Mouse (Mus musculus) kidney, postnatal 0 days (tissue): Measurements from ENCODE around the gene Heatr3. TPM values are rescaled to one million over a fixed set of nuclear protein-coding genes. Genes with fewer than 3 reads are reported as not detected.

ENCODE experiments used
- ATAC-seq: fragments of 200-750 bp; cut with Nextera tagmentation; replicated peaks from 2 replicates; pipeline ENCODE4 v1.8.0; 2017; ENCODE audit warnings: low read depth, moderate number of reproducible peaks, moderate TSS enrichment, moderate library complexity; ENCODE audit not compliant: low FRiP score
- DNase-seq: peaks from one replicate; pipeline ENCODE4 v3.0.0-alpha.2; 2016; ENCODE audit warnings: low spot score
- H3K27ac ChIP-seq: fragments of 300-500 bp; sonication (generic); 2 replicates; pipeline ENCODE4 v1.5.1; 2014; ENCODE audit warnings: mild to moderate bottlenecking
- H3K27me3 ChIP-seq: fragments of 300-500 bp; sonication (generic); 2 replicates; pipeline ENCODE4 v1.6.1; 2014; ENCODE audit warnings: low read length, mixed read lengths; ENCODE audit not compliant: insufficient read depth
- H3K36me3 ChIP-seq: fragments of 300-500 bp; sonication (generic); 2 replicates; pipeline ENCODE4 v1.6.1; 2014; ENCODE audit warnings: low read length, mixed read lengths; ENCODE audit not compliant: insufficient read depth
- H3K4me1 ChIP-seq: fragments of 300-500 bp; sonication (generic); replicated peaks from 2 replicates; pipeline ENCODE4 v1.6.1; 2014; ENCODE audit warnings: antibody characterized with exemption, low read length, mixed read lengths; ENCODE audit not compliant: insufficient read depth
- H3K4me2 ChIP-seq: fragments of 300-500 bp; sonication (generic); 2 replicates; pipeline ENCODE4 v1.6.1; 2014; ENCODE audit warnings: mild to moderate bottlenecking, low read length, moderate library complexity, mixed read lengths
- H3K4me3 ChIP-seq: fragments of 300-500 bp; sonication (generic); replicated peaks from 2 replicates; pipeline ENCODE4 v1.5.1; 2014; ENCODE audit warnings: low read depth, low read length
- H3K9ac ChIP-seq: fragments of 300-500 bp; sonication (generic); 2 replicates; pipeline ENCODE4 v1.6.1; 2014; ENCODE audit warnings: low read depth, low read length
- H3K9me3 ChIP-seq: fragments of 300-500 bp; sonication (generic); replicated peaks from 2 replicates; pipeline ENCODE4 v1.6.1; 2016; ENCODE audit warnings: low read length, inconsistent platforms, mixed read lengths
- CTCF ChIP-seq: IDR thresholded peaks from 2 replicates; pipeline ENCODE4 v1.5.1; 2016; ENCODE audit warnings: antibody characterized with exemption, low read depth, mild to moderate bottlenecking, moderate library complexity
- WGBS: fragments of 180-500 bp; shearing (Covaris S2); extraction: QIAGEN DNeasy Blood & Tissue Kit; methylation state at CpG from one replicate; pipeline ENCODE4 v1.1.7; 2014; 5-methylcytosine and 5-hydroxymethylcytosine counted together
- polyA plus RNA-seq: library from polyadenylated mRNA; unstranded; fragments of >200 nt; fragmentation: Nextera tagmentation; extraction: Ambion mirVana; gene quantifications from 2 replicates; pipeline ENCODE4 v1.2.1, GENCODE M21; 2015

Gene Heatr3
- polyA plus RNA-seq, 1 experiment from 2014 or later, result 31.7 TPM

GRCm38 (mm10) chr8:88141629-88142028 is 4.0 kb downstream of the Heatr3 start:
- Histone ChIP-seq H3K4me1 (0 out of 2 replicates have a peak, but pooled peaks cover 4% of the 10 kb centered on the region), H3K36me3 (peaks cover 13% of the 10 kb centered on the region), H3K4me2 (no peak overlapping the region), H3K9ac (no peak overlapping the region), H3K27ac (no peak overlapping the region), H3K27me3 (no peaks in the 10 kb centered on the region), H3K4me3 (no peak overlapping the region), H3K9me3 (no peaks in the 10 kb centered on the region)
- no peak for TF ChIP-seq CTCF
- WGBS, result 92% methylated on average over 3 of the region's 3 CpGs
- ATAC-seq, result no peak
- DNase-seq, result no peak

DNA sequence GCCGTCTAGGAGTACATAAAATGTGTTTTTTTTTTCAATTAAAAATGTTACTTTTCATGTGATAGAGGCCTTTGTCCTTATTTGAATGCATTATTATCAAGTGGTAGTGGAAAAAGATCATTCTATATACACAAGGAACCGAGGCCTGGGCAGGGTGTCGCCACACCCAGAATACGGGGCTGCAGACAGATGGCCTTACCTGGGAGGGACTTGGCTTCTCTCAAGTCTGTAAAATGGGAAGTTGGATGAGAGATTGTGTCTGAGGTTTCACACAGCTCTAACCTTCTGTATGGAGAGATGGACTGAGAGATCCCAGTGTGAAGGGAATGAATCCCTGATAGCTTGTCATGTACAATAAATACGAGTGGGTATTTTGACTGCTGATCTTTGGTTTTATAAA is 6.4 kb downstream of the Heatr3 start:
- peaks cover 19% of the 10 kb centered on the region for H3K36me3 ChIP-seq
- 89% methylated on average over 5 of the region's 5 CpGs for WGBS

GRCm38 (mm10) chr8:88150910-88151371 is 13.3 kb downstream of the Heatr3 start:
- no peak for ATAC-seq
- WGBS, result 93% methylated on average over 6 of the region's 6 CpGs

More for the DNA sequence above, 6.4 kb downstream of the Heatr3 start:
- no peak overlapping the region for H3K4me2 ChIP-seq
- no peak for ATAC-seq
- H3K27ac ChIP-seq, result no peak overlapping the region
- TF ChIP-seq CTCF, result no peak
- no peaks in the 10 kb centered on the region for H3K27me3 ChIP-seq
- no peaks in the 10 kb centered on the region for H3K9me3 ChIP-seq
- H3K4me3 ChIP-seq, result no peak overlapping the region
- DNase-seq, result no peak
- no peaks in the 10 kb centered on the region for H3K4me1 ChIP-seq
- no peak overlapping the region for H3K9ac ChIP-seq

DNA sequence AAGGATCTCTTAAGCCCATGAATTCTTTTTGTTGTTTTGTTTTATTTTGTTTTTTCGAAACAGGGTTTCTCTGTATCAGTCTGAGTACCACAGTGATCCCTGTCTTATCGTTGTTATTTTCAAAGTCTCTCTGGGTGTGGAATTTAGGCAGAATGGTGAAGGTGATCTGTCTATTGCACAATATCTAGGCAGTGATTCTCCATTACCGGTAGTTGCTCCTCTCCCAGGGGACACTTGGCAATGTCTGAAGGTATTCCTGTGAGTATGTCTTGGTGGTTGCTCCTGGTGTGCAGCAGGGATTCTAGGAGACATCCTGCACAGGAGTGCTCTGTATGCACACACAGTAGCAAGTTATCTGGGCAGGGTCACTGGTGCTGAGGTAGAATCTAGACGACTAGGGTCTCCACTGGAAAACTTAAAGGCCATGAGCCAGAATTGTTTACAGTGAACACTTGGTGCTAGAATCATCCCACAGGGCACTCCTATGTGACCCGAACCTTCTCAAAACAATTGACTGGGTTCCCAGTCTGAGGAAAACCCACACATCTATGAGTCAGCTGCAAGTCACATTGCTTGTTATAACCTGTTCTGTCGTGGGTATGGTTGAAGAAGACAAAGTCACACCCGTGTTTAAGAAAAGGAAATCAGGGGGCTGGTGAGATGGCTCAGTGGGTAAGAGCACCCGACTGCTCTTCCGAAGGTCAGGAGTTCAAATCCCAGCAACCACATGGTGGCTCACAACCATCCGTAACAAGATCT is 22.8 kb downstream of the Heatr3 start:
- no peak for TF ChIP-seq CTCF
- H3K9me3 ChIP-seq, result no peaks in the 10 kb centered on the region
- no peak overlapping the region for H3K4me2 ChIP-seq
- H3K4me3 ChIP-seq, result no peak overlapping the region
- no peak for DNase-seq
- H3K36me3 ChIP-seq, result peaks cover 53% of the 10 kb centered on the region
- no peak for ATAC-seq
- WGBS, result 91% methylated on average over 10 of the region's 10 CpGs
- no peaks in the 10 kb centered on the region for H3K27me3 ChIP-seq
- H3K27ac ChIP-seq, result no peak overlapping the region
- H3K4me1 ChIP-seq, result no peaks in the 10 kb centered on the region
- H3K9ac ChIP-seq, result no peak overlapping the region

More at GRCm38 (mm10) chr8:88150910-88151371, 13.3 kb downstream of the Heatr3 start:
- no peaks in the 10 kb centered on the region for H3K4me1 ChIP-seq
- H3K9me3 ChIP-seq, result no peaks in the 10 kb centered on the region
- no peaks in the 10 kb centered on the region for H3K27me3 ChIP-seq
- H3K9ac ChIP-seq, result no peak overlapping the region
- no peak overlapping the region for H3K4me3 ChIP-seq
- no peak for TF ChIP-seq CTCF
- H3K27ac ChIP-seq, result no peak overlapping the region
- H3K4me2 ChIP-seq, result no peak overlapping the region
- no peak for DNase-seq
- H3K36me3 ChIP-seq, result peaks cover 36% of the 10 kb centered on the region

GRCm38 (mm10) chr8:88161439-88161838 is 23.8 kb downstream of the Heatr3 start:
- no peaks in the 10 kb centered on the region for H3K9me3 ChIP-seq
- DNase-seq (peak; percentile 63), ATAC-seq (no peak)
- 77% methylated on average over 5 of the region's 5 CpGs for WGBS
- peaks cover 54% of the 10 kb centered on the region for H3K36me3 ChIP-seq
- H3K27me3 ChIP-seq, result no peaks in the 10 kb centered on the region
- H3K9ac ChIP-seq, result no peak overlapping the region
- no peak overlapping the region for H3K4me3 ChIP-seq
- no peak overlapping the region for H3K27ac ChIP-seq
- no peaks in the 10 kb centered on the region for H3K4me1 ChIP-seq
- H3K4me2 ChIP-seq, result no peak overlapping the region
- peak; percentile 82 for TF ChIP-seq CTCF

- no peak for TF ChIP-seq CTCF
- no peak overlapping the region for H3K4me3 ChIP-seq
- no peak overlapping the region for H3K9ac ChIP-seq
- no peaks in the 10 kb centered on the region for H3K9me3 ChIP-seq
- no peaks in the 10 kb centered on the region for H3K27me3 ChIP-seq
- H3K27ac ChIP-seq, result no peak overlapping the region
- H3K4me1 ChIP-seq, result no peaks in the 10 kb centered on the region
- peaks cover 13% of the 10 kb centered on the region; the same call in 1 of the 2 replicates for H3K36me3 ChIP-seq
- 89% methylated on average over 7 of the region's 7 CpGs for WGBS
- no peak overlapping the region for H3K4me2 ChIP-seq
- ATAC-seq (no peak), DNase-seq (no peak)
These were observed 37.6 kb downstream of the Heatr3 start for GRCm38 (mm10) chr8:88175264-88175663.
